Mouse (Mus musculus) myocyte (in vitro differentiated cells): Measurements from ENCODE around the gene Spata17. TPM values are rescaled to one million over a fixed set of nuclear protein-coding genes. Genes with fewer than 3 reads are reported as not detected.

ENCODE experiments used
- H3K27me3 ChIP-seq: one replicate; pipeline ENCODE4 v1.6.1; 2011; ENCODE audit not compliant: control insufficient read depth, insufficient read depth, insufficient read length
- H3K36me3 ChIP-seq: one replicate; pipeline ENCODE4 v1.6.1; 2011; ENCODE audit not compliant: control insufficient read depth, insufficient read depth
- H3K4me2 ChIP-seq: one replicate; pipeline ENCODE4 v1.6.1; 2011; ENCODE audit warnings: low read depth, control low read depth
- H3K4me3 ChIP-seq: one replicate; pipeline ENCODE4 v1.5.1; 2011; ENCODE audit warnings: mild to moderate bottlenecking, control low read depth, moderate library complexity
- H3K79me2 ChIP-seq: one replicate; pipeline ENCODE4 v1.6.1; 2011; ENCODE audit not compliant: control insufficient read depth, insufficient read depth
- H3ac ChIP-seq: one replicate; pipeline ENCODE4 v1.6.1; 2011; ENCODE audit not compliant: control insufficient read depth, insufficient read length
- CEBPB ChIP-seq: IDR thresholded peaks from 2 replicates; pipeline ENCODE4 v1.6.1; 2011; ENCODE audit warnings: mild to moderate bottlenecking, moderate library complexity; ENCODE audit not compliant: poor library complexity, insufficient read depth, severe bottlenecking
- E2F4 ChIP-seq: IDR thresholded peaks from one replicate; pipeline ENCODE4 v1.6.1; 2011; ENCODE audit warnings: mild to moderate bottlenecking, control low read depth, moderate library complexity; ENCODE audit not compliant: insufficient read depth
- MAX ChIP-seq: IDR thresholded peaks from one replicate; pipeline ENCODE4 v1.6.1; 2011; ENCODE audit warnings: low read depth, mild to moderate bottlenecking, control low read depth
- MYOD1 ChIP-seq, 3 experiments: IDR thresholded peaks; one replicate each; pipeline ENCODE4 v1.6.1; 2011; ENCODE audit warnings: control low read depth in 2 of 3, low read depth in 2 of 3, mild to moderate bottlenecking in 2 of 3, moderate library complexity in 1 of 3; ENCODE audit not compliant: insufficient read length in 2 of 3, control insufficient read depth in 1 of 3
- MYOG ChIP-seq, 3 experiments: IDR thresholded peaks; one replicate each; pipeline ENCODE4 v1.6.1; 2011; ENCODE audit warnings: control low read depth in 2 of 3, low read depth in 2 of 3, mild to moderate bottlenecking in 2 of 3; ENCODE audit not compliant: insufficient read length in 2 of 3, control insufficient read depth in 1 of 3, insufficient read depth in 1 of 3
- POLR2A ChIP-seq: IDR thresholded peaks from one replicate; pipeline ENCODE4 v1.6.1; 2011; ENCODE audit warnings: low read depth, mild to moderate bottlenecking, control low read depth, moderate library complexity; ENCODE audit not compliant: insufficient read length
- POLR2AphosphoS2 ChIP-seq: IDR thresholded peaks from one replicate; pipeline ENCODE4 v1.6.1; 2011; ENCODE audit warnings: low read depth, control low read depth; ENCODE audit not compliant: insufficient read length
- REST ChIP-seq: IDR thresholded peaks from one replicate; pipeline ENCODE4 v1.6.1; 2011; ENCODE audit warnings: mild to moderate bottlenecking, control low read depth, moderate library complexity; ENCODE audit not compliant: insufficient read depth, insufficient read length
- SRF ChIP-seq: IDR thresholded peaks from one replicate; pipeline ENCODE4 v1.6.1; 2011; ENCODE audit warnings: low read depth; ENCODE audit not compliant: control insufficient read depth, insufficient read length
- TCF12 ChIP-seq: IDR thresholded peaks from one replicate; pipeline ENCODE4 v1.6.1; 2011; ENCODE audit warnings: mild to moderate bottlenecking, control low read depth; ENCODE audit not compliant: poor library complexity, insufficient read depth, severe bottlenecking
- TCF3 ChIP-seq: IDR thresholded peaks from one replicate; pipeline ENCODE4 v1.6.1; 2011; ENCODE audit warnings: low read depth, control low read depth; ENCODE audit not compliant: insufficient read length
- USF1 ChIP-seq: IDR thresholded peaks from one replicate; pipeline ENCODE4 v1.6.1; 2011; ENCODE audit warnings: low read depth, mild to moderate bottlenecking, control low read depth, moderate library complexity
- polyA plus RNA-seq: library from polyadenylated mRNA; unstranded; fragments of >200 nt; fragmentation: generic; extraction: Trizol; gene quantifications from one replicate; pipeline ENCODE4 v1.2.1, GENCODE M21; 2012; ENCODE audit warnings: missing spikeins

Spata17 gene
- polyA plus RNA-seq, 1 experiment, result 0.05 TPM

GRCm38 (mm10) chr1:187124967-187125366, 90.3 kb downstream of the Spata17 start:
- Histone ChIP-seq H3K79me2 (no peaks in the 10 kb centered on the region), H3ac (no peak overlapping the region), H3K27me3 (no peaks in the 10 kb centered on the region), H3K36me3 (no peaks in the 10 kb centered on the region), H3K4me2 (no peak overlapping the region), H3K4me3 (no peak overlapping the region)
- no peak for TF ChIP-seq SRF
- no peak for TF ChIP-seq MYOD1 (IDR thresholded peaks at IDR 0.05; ENCODE audit: control insufficient read depth in 1 of 3, insufficient read length in 2 of 3, low read depth in 2 of 3)
- TF ChIP-seq POLR2AphosphoS2, result no peak
- no peak for TF ChIP-seq MAX
- no peak for TF ChIP-seq MYOG (IDR thresholded peaks at IDR 0.05; ENCODE audit: control insufficient read depth in 1 of 3, insufficient read depth in 1 of 3, insufficient read length in 2 of 3, low read depth in 2 of 3)
- TF ChIP-seq POLR2A, result no peak
- TF ChIP-seq TCF12, result no peak
- TF ChIP-seq CEBPB, result no peak
- TF ChIP-seq TCF3, result no peak
- no peak for TF ChIP-seq REST
- no peak for TF ChIP-seq E2F4
- TF ChIP-seq USF1, result no peak

- H3K36me3 ChIP-seq, result no peaks in the 10 kb centered on the region
- TF ChIP-seq TCF3, result no peak
- peak in 1 of 3 experiments; percentile 5 for TF ChIP-seq MYOD1 (IDR thresholded peaks at IDR 0.05; ENCODE audit: control insufficient read depth in 1 of 3, insufficient read length in 2 of 3, low read depth in 2 of 3)
- TF ChIP-seq POLR2AphosphoS2, result no peak
- TF ChIP-seq POLR2A, result no peak
- peak in 1 of 3 experiments; percentile 4 for TF ChIP-seq MYOG (IDR thresholded peaks at IDR 0.05; ENCODE audit: control insufficient read depth in 1 of 3, insufficient read depth in 1 of 3, insufficient read length in 2 of 3, low read depth in 2 of 3)
Measured at GRCm38 (mm10) chr1:187119300-187119699, 96.0 kb downstream of the Spata17 start.

GRCm38 (mm10) chr1:187118108-187118507, 97.2 kb downstream of the Spata17 start:
- H3K27me3 ChIP-seq, result no peaks in the 10 kb centered on the region
- no peak overlapping the region for H3K4me2 ChIP-seq
- H3ac ChIP-seq, result no peak overlapping the region
- H3K79me2 ChIP-seq, result no peaks in the 10 kb centered on the region
- no peak overlapping the region for H3K4me3 ChIP-seq
- H3K36me3 ChIP-seq, result no peaks in the 10 kb centered on the region
- TF ChIP-seq REST (no peak), TCF12 (no peak), MAX (no peak), SRF (no peak), POLR2A (no peak), POLR2AphosphoS2 (no peak), E2F4 (no peak), MYOG (IDR thresholded peaks at IDR 0.05; ENCODE audit: control insufficient read depth in 1 of 3, insufficient read depth in 1 of 3, insufficient read length in 2 of 3, low read depth in 2 of 3) (no peak), MYOD1 (IDR thresholded peaks at IDR 0.05; ENCODE audit: control insufficient read depth in 1 of 3, insufficient read length in 2 of 3, low read depth in 2 of 3) (no peak), USF1 (no peak), TCF3 (no peak), CEBPB (no peak)

More at GRCm38 (mm10) chr1:187119300-187119699, 96.0 kb downstream of the Spata17 start:
- Histone ChIP-seq H3ac (no peak overlapping the region), H3K27me3 (no peaks in the 10 kb centered on the region), H3K4me3 (no peak overlapping the region), H3K79me2 (no peaks in the 10 kb centered on the region), H3K4me2 (no peak overlapping the region)

GRCm38 (mm10) chr1:187113716-187114115, 101.5 kb downstream of the Spata17 start:
- TF ChIP-seq TCF3 (no peak), POLR2AphosphoS2 (no peak)
- no peaks in the 10 kb centered on the region for H3K79me2 ChIP-seq
- H3K4me3 ChIP-seq, result no peak overlapping the region

GRCm38 (mm10) chr1:187102130-187102529, 113.1 kb downstream of the Spata17 start:
- Histone ChIP-seq H3ac (no peak overlapping the region), H3K4me3 (no peak overlapping the region), H3K79me2 (no peaks in the 10 kb centered on the region), H3K36me3 (no peaks in the 10 kb centered on the region), H3K27me3 (no peaks in the 10 kb centered on the region), H3K4me2 (no peak overlapping the region)
- TF ChIP-seq TCF3 (no peak), REST (no peak), POLR2AphosphoS2 (no peak), CEBPB (no peak), USF1 (no peak), MYOG (IDR thresholded peaks at IDR 0.05; ENCODE audit: control insufficient read depth in 1 of 3, insufficient read depth in 1 of 3, insufficient read length in 2 of 3, low read depth in 2 of 3) (no peak), TCF12 (no peak), MAX (no peak), E2F4 (no peak), POLR2A (no peak), MYOD1 (IDR thresholded peaks at IDR 0.05; ENCODE audit: control insufficient read depth in 1 of 3, insufficient read length in 2 of 3, low read depth in 2 of 3) (no peak), SRF (no peak)

More at GRCm38 (mm10) chr1:187113716-187114115, 101.5 kb downstream of the Spata17 start:
- H3K36me3 ChIP-seq, result no peaks in the 10 kb centered on the region
- H3ac ChIP-seq, result no peak overlapping the region
- no peaks in the 10 kb centered on the region for H3K27me3 ChIP-seq
- no peak overlapping the region for H3K4me2 ChIP-seq
